Mouse (Mus musculus) heart, embryonic 12.5 days (tissue): ENCODE measurements around the gene Trp53i11. TPM values are rescaled to one million over a fixed set of nuclear protein-coding genes. Genes with fewer than 3 reads are reported as not detected.
A peak's percentile ranks its signal among the peaks of the same experiment; 100 is the strongest.

Experiments used
- ATAC-seq: fragments of 200-750 bp; cut with Nextera tagmentation; 2 replicates; pipeline ENCODE4 v1.8.0; 2017; ENCODE audit warnings: moderate TSS enrichment, moderate library complexity; ENCODE audit not compliant: insufficient number of reproducible peaks, low FRiP score
- H3K27ac ChIP-seq: fragments of 300-500 bp; sonication (generic); 2 replicates; pipeline ENCODE4 v1.5.1; 2016; ENCODE audit warnings: mild to moderate bottlenecking, moderate library complexity; ENCODE audit not compliant: poor library complexity, severe bottlenecking
- H3K27me3 ChIP-seq: fragments of 300-500 bp; sonication (generic); replicated peaks from 2 replicates; pipeline ENCODE4 v1.6.1; 2016; ENCODE audit warnings: mild to moderate bottlenecking, moderate library complexity
- H3K36me3 ChIP-seq: fragments of 300-500 bp; sonication (generic); 2 replicates; pipeline ENCODE4 v1.6.1; 2016; ENCODE audit warnings: mild to moderate bottlenecking, moderate library complexity
- H3K4me1 ChIP-seq: fragments of 300-500 bp; sonication (generic); replicated peaks from 2 replicates; pipeline ENCODE4 v1.6.1; 2016; ENCODE audit warnings: mild to moderate bottlenecking
- H3K4me2 ChIP-seq: fragments of 300-500 bp; sonication (generic); 2 replicates; pipeline ENCODE4 v1.6.1; 2016; ENCODE audit warnings: mild to moderate bottlenecking, moderate library complexity
- H3K4me3 ChIP-seq: fragments of 300-500 bp; sonication (generic); 2 replicates; pipeline ENCODE4 v1.5.1; 2016; ENCODE audit warnings: mild to moderate bottlenecking
- H3K9ac ChIP-seq: fragments of 300-500 bp; sonication (generic); 2 replicates; pipeline ENCODE4 v1.6.1; 2016; ENCODE audit warnings: mild to moderate bottlenecking, moderate library complexity
- H3K9me3 ChIP-seq: fragments of 300-500 bp; sonication (generic); replicated peaks from 2 replicates; pipeline ENCODE4 v1.6.1; 2016; ENCODE audit warnings: mild to moderate bottlenecking, moderate library complexity
- WGBS: fragments of 180-500 bp; shearing (Covaris S2); methylation state at CpG from one replicate; pipeline ENCODE4 v1.1.7; 2016; 5-methylcytosine and 5-hydroxymethylcytosine counted together
- polyA plus RNA-seq: library from polyadenylated mRNA; unstranded; fragments of >200 nt; fragmentation: Nextera tagmentation; extraction: Ambion mirVana; gene quantifications from 2 replicates; pipeline ENCODE4 v1.2.1, GENCODE M21; 2016

Trp53i11 gene
- polyA plus RNA-seq, 1 experiment from 2014 or later = 25.2 TPM

- no peak overlapping the region for H3K4me3 ChIP-seq
- ATAC-seq = no peak
- no peak overlapping the region for H3K27ac ChIP-seq
- no peaks in the 10 kb centered on the region for H3K9me3 ChIP-seq
- H3K4me1 ChIP-seq = peaks cover 15% of the 10 kb centered on the region
- 72% methylated on average over 6 of the region's 6 CpGs for WGBS
- H3K36me3 ChIP-seq = no peaks in the 10 kb centered on the region
- H3K4me2 ChIP-seq = no peak overlapping the region
- H3K9ac ChIP-seq = no peak overlapping the region
- H3K27me3 ChIP-seq = peaks cover 50% of the 10 kb centered on the region
Observed at GRCm38 (mm10) chr2:93171929-93172328, 15.4 kb upstream of the Trp53i11 start.

DNA sequence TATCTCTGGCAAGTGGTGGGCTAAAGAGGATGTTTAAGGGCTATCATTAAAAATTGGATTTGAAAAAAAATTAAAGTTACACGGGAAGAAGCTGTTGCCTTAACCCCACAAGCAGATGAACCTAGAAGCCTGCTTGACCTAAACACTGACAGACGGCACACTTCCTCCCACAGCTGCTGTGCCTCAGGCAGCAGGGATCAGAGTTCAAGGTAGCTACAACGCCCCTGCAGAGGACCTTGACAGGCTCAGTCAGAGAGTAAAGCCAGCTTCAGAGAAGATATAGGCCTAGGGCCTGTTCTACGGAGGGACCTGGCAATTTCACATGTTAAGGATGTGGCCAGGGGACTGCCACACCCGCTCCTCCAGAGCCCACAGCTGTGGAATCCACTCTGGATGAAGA, 14.9 kb upstream of the Trp53i11 start:
- no peak overlapping the region for H3K4me3 ChIP-seq
- H3K27me3 ChIP-seq = peaks cover 55% of the 10 kb centered on the region
- H3K4me1 ChIP-seq = peaks cover 20% of the 10 kb centered on the region
- H3K4me2 ChIP-seq = no peak overlapping the region
- H3K36me3 ChIP-seq = no peaks in the 10 kb centered on the region
- H3K9ac ChIP-seq = no peak overlapping the region
- no peak for ATAC-seq
- 53% methylated on average over 5 of the region's 5 CpGs for WGBS
- no peaks in the 10 kb centered on the region for H3K9me3 ChIP-seq
- H3K27ac ChIP-seq = no peak overlapping the region

DNA sequence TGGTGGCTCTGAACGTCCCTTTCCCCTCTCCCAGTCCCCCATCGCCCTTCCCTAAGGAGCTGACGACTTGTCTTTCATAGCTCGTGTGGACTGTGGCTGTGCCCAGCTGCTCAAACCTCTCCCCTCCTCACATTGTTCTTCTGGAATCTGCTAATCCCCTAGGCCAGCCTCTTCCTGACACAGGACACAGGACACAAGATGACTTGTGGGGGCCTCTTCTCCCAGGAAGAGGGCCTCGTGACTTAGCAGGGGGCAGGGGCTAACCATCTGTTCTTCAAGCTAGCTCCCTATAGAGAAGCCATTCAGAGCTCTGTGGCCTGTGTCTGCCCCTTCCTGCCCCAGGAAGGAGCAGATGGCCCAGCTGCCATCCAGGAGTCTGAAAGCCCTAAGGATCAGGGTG, 13.2 kb upstream of the Trp53i11 start:
- Histone ChIP-seq H3K4me2 (no peak overlapping the region), H3K36me3 (no peaks in the 10 kb centered on the region), H3K27me3 (peaks cover 72% of the 10 kb centered on the region), H3K9ac (no peak overlapping the region), H3K27ac (no peak overlapping the region), H3K4me3 (no peak overlapping the region), H3K4me1 (peaks cover 21% of the 10 kb centered on the region), H3K9me3 (no peaks in the 10 kb centered on the region)
- ATAC-seq = no peak
- WGBS = 23% methylated on average over 5 of the region's 5 CpGs

GRCm38 (mm10) chr2:93175278-93175677, 12.1 kb upstream of the Trp53i11 start:
- peaks cover 26% of the 10 kb centered on the region for H3K4me1 ChIP-seq
- no peak overlapping the region for H3K27ac ChIP-seq
- no peaks in the 10 kb centered on the region for H3K36me3 ChIP-seq
- no peak overlapping the region for H3K4me2 ChIP-seq
- 35% methylated on average over 5 of the region's 5 CpGs for WGBS
- no peak overlapping the region for H3K9ac ChIP-seq
- no peak for ATAC-seq
- H3K4me3 ChIP-seq = no peak overlapping the region
- peaks cover 75% of the 10 kb centered on the region for H3K27me3 ChIP-seq
- H3K9me3 ChIP-seq = no peaks in the 10 kb centered on the region

- no peak overlapping the region for H3K27ac ChIP-seq
- H3K27me3 ChIP-seq = peaks cover 75% of the 10 kb centered on the region
- 68% methylated on average over 2 of the region's 2 CpGs for WGBS
Observed at GRCm38 (mm10) chr2:93175721-93176120, 11.6 kb upstream of the Trp53i11 start.

DNA sequence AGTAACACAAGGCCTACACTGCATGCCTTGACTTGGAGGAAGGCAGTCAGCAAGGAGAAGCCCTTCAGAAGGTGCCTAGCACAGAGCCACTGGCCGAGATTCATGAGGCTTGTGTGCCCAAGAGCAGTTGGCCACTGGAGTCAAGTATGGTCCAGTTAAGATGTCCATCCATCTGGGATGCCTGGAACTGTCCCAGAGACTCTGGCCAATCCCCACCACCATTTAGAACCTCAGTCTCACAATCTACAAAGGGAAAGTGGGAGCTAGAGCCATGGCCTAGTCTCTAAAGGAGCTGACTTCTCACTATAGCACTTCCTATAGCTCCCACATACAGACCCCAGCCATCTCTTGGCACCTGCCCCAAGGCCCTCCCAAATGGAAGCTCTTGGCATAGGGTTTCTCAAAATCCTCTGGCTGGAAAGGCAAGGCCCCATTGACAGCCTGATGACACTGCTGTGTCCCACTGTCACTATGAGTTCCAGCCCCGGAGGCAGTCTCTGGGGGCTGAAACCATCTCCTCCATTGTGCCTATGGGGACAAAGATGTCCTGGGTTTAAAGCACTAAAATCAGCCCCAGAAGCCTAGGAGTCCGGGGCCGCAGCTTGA, 11.1 kb upstream of the Trp53i11 start:
- H3K9ac ChIP-seq = no peak overlapping the region
- H3K36me3 ChIP-seq = no peaks in the 10 kb centered on the region
- no peak for ATAC-seq
- H3K27ac ChIP-seq = no peak overlapping the region
- no peak overlapping the region for H3K4me3 ChIP-seq
- H3K4me1 ChIP-seq = peaks cover 30% of the 10 kb centered on the region
- H3K4me2 ChIP-seq = no peak overlapping the region
- no peaks in the 10 kb centered on the region for H3K9me3 ChIP-seq
- H3K27me3 ChIP-seq = peaks cover 76% of the 10 kb centered on the region
- WGBS = 37% methylated on average over 4 of the region's 4 CpGs

More at GRCm38 (mm10) chr2:93175721-93176120, 11.6 kb upstream of the Trp53i11 start:
- Histone ChIP-seq H3K9me3 (no peaks in the 10 kb centered on the region), H3K9ac (no peak overlapping the region), H3K4me2 (no peak overlapping the region), H3K36me3 (no peaks in the 10 kb centered on the region), H3K4me3 (no peak overlapping the region), H3K4me1 (peaks cover 30% of the 10 kb centered on the region)
- ATAC-seq = no peak

DNA sequence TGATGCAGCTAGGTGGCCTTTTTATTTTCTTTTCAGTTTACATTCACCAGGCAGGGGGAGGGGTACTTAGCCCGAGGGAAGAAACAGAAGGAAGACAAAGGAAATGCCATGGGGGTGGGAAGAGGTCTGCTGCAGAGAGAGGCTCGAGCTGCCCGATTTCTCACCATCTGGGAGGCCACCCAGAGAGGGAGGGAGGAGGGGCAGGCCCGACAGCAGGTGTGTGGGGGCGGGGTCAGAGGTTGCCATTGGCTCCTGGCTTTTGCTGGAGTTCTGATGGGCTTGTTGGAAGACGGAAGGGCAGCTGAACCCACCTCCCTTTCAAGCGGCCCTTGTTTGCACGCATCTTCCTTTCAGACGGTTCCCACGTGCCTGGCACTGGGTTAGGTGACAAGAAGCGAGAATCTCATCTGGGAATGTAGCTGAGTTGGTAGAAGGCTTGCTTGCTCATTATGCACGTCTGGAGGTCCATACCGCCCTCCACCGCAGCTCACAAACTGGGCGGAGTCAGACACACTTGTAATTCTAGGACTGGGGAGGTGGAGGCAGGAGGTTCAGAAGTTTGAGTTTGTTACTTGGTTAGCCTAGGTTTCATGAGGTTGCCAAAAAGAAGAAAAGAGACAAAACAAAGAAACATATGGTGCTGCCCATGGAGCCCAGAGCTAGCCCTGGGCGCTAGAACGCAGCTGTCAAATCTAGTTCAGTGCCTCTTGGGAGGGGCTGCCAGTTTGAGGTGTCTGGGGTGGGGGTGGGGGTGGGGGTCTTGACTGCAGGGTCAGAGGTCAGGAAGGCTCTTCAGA, 10.3 kb upstream of the Trp53i11 start:
- Histone ChIP-seq H3K9ac (no peak overlapping the region), H3K4me1 (peaks cover 30% of the 10 kb centered on the region), H3K27ac (no peak overlapping the region), H3K4me3 (no peak overlapping the region), H3K4me2 (peak overlapping the region; percentile 38), H3K36me3 (no peaks in the 10 kb centered on the region), H3K27me3 (peaks cover 77% of the 10 kb centered on the region), H3K9me3 (no peaks in the 10 kb centered on the region)
- WGBS = 8% methylated on average over 17 of the region's 17 CpGs
- no peak for ATAC-seq

DNA sequence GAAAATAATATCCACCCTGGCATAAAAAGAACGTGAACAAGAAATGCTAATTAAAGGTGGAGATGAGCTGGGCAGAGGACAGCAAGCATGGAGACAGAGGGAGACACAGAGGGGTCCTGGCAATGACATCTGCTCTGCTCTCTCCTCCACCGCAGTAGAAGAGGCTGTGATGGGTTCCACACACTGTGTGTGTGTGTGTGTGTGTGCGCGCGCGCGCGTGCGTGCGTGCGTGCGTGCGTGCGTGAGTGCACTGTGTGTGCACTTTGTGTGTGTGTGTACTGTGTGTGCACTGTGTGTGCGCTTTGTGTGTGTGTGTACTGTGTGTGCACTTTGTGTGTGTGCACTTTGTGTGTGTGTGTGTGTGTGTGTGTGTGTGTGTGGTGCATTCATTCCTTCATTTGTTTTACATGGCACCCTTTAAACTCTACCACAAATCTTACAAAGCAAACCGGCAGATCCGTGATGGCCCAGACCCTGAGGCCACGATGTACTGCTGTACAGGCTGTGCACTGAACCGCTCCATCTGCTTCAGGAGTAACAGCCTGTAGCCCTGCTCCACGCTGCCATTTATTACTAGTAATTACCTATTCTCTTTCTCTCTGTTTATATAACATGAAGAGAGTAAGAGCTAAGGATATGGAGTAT, 9.6 kb upstream of the Trp53i11 start:
- H3K27me3 ChIP-seq = peaks cover 80% of the 10 kb centered on the region
- no peaks in the 10 kb centered on the region for H3K36me3 ChIP-seq
- H3K4me1 ChIP-seq = peaks cover 31% of the 10 kb centered on the region
- no peak for ATAC-seq
- 81% methylated on average over 20 of the region's 20 CpGs for WGBS
- no peak overlapping the region for H3K4me2 ChIP-seq
- no peak overlapping the region for H3K9ac ChIP-seq
- no peak overlapping the region for H3K27ac ChIP-seq
- H3K4me3 ChIP-seq = no peak overlapping the region
- H3K9me3 ChIP-seq = no peaks in the 10 kb centered on the region

- peaks cover 80% of the 10 kb centered on the region for H3K27me3 ChIP-seq
- peaks cover 32% of the 10 kb centered on the region for H3K4me1 ChIP-seq
- H3K27ac ChIP-seq = no peak overlapping the region
- no peak overlapping the region for H3K4me3 ChIP-seq
- whole genome bisulfite sequencing = 71% methylated on average over 4 of the region's 4 CpGs
- H3K4me2 ChIP-seq = no peak overlapping the region
- H3K9me3 ChIP-seq = no peaks in the 10 kb centered on the region
- ATAC-seq = no peak
- H3K36me3 ChIP-seq = no peaks in the 10 kb centered on the region
- no peak overlapping the region for H3K9ac ChIP-seq
Observed at GRCm38 (mm10) chr2:93178313-93178677, 9.1 kb upstream of the Trp53i11 start.

DNA sequence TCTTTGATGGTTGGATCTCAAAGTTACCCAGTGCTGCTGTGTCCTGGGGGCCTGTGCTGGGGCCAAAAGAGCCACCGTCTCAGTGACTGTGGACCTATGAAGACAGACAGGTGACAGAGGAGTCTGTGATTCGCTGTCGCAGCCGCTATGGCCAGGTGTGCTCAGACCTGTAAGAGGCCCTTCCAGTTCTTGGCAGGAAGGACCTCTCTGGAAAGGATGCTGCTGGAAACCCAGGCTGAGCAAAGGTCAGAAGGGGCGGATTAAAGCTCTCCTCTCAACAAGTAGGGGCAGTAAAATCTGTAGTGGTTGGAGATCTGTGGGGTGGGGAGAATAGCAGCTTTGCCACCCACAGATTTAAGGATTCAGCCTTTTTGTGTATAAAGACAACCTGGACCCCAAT, 7.7 kb upstream of the Trp53i11 start:
- 63% methylated on average over 5 of the region's 5 CpGs for WGBS
- Histone ChIP-seq H3K27ac (no peak overlapping the region), H3K36me3 (no peaks in the 10 kb centered on the region), H3K4me3 (no peak overlapping the region), H3K9ac (no peak overlapping the region), H3K4me1 (peaks cover 26% of the 10 kb centered on the region), H3K4me2 (peak overlapping the region; percentile 71; the same call in 1 of the 2 replicates), H3K9me3 (no peaks in the 10 kb centered on the region), H3K27me3 (peaks cover 76% of the 10 kb centered on the region)
- no peak for ATAC-seq

- WGBS = 2% methylated on average over 41 of the region's 41 CpGs
- Histone ChIP-seq H3K27me3 (peaks cover 76% of the 10 kb centered on the region), H3K9me3 (no peaks in the 10 kb centered on the region), H3K4me3 (peak overlapping the region; percentile 42), H3K9ac (peak overlapping the region; percentile 53), H3K36me3 (no peaks in the 10 kb centered on the region), H3K4me2 (peak overlapping the region; percentile 71), H3K27ac (no peak overlapping the region), H3K4me1 (peaks cover 22% of the 10 kb centered on the region)
- ATAC-seq = no peak
Observed at GRCm38 (mm10) chr2:93180077-93180844, 7.1 kb upstream of the Trp53i11 start.
